Mouse (Mus musculus): ENCODE data around the gene Srp14. TPM values are rescaled to one million over a fixed set of nuclear protein-coding genes. Genes with fewer than 3 reads are reported as not detected.

The Srp14 gene
- total and polyA plus RNA-seq, 2 experiments from 2014 or later = 141 to 210 TPM

GRCm38 (mm10) chr2:118430630-118431029 lies 48.9 kb downstream of the Srp14 start:
- ATAC-seq (ENCODE audit: insufficient read depth, low read depth) (no peak), DNase-seq (ENCODE audit: low spot score) (no peak)
- WGBS = 81% methylated on average over 16 of the region's 16 CpGs
- no peak overlapping the region for H3K4me3 ChIP-seq (ENCODE audit: low read depth, low read length)
- H3K4me1 ChIP-seq (ENCODE audit: control insufficient read depth, insufficient read depth) = no peaks in the 10 kb centered on the region
- TF ChIP-seq EP300 (IDR thresholded peaks at IDR 0.05; ENCODE audit: low read depth) = no peak
- no peak for TF ChIP-seq CTCF (IDR thresholded peaks at IDR 0.05; ENCODE audit: low read depth)
- no peaks in the 10 kb centered on the region for H3K9me3 ChIP-seq (replicated peaks; ENCODE audit: control insufficient read depth, low read length)
- H3K27me3 ChIP-seq (ENCODE audit: control insufficient read depth, insufficient read depth, low read length) = no peaks in the 10 kb centered on the region
- H3K27ac ChIP-seq (ENCODE audit: low read depth) = no peak overlapping the region
- no peak overlapping the region for H3K4me2 ChIP-seq (ENCODE audit: low read depth, low read length)
- H3K9ac ChIP-seq (replicated peaks; ENCODE audit: low read depth, low read length) = no peak overlapping the region
- peaks cover 82% of the 10 kb centered on the region for H3K36me3 ChIP-seq (replicated peaks; ENCODE audit: control insufficient read depth, insufficient read depth, low read length)

GRCm38 (mm10) chr2:118429297-118429696 lies 50.2 kb downstream of the Srp14 start:
- DNase-seq (ENCODE audit: low spot score) (no peak), ATAC-seq (ENCODE audit: insufficient read depth, low read depth) (no peak)
- no peak overlapping the region for H3K4me2 ChIP-seq (ENCODE audit: low read depth, low read length)
- WGBS = 83% methylated on average over 9 of the region's 9 CpGs
- no peaks in the 10 kb centered on the region for H3K4me1 ChIP-seq (ENCODE audit: control insufficient read depth, insufficient read depth)
- no peaks in the 10 kb centered on the region for H3K27me3 ChIP-seq (ENCODE audit: control insufficient read depth, insufficient read depth, low read length)
- H3K4me3 ChIP-seq (ENCODE audit: low read depth, low read length) = no peak overlapping the region
- H3K36me3 ChIP-seq (replicated peaks; ENCODE audit: control insufficient read depth, insufficient read depth, low read length) = peaks cover 72% of the 10 kb centered on the region
- H3K9ac ChIP-seq (replicated peaks; ENCODE audit: low read depth, low read length) = no peak overlapping the region
- no peak overlapping the region for H3K27ac ChIP-seq (ENCODE audit: low read depth)
- no peak for TF ChIP-seq CTCF (IDR thresholded peaks at IDR 0.05; ENCODE audit: low read depth)
- TF ChIP-seq EP300 (IDR thresholded peaks at IDR 0.05; ENCODE audit: low read depth) = no peak
- no peaks in the 10 kb centered on the region for H3K9me3 ChIP-seq (replicated peaks; ENCODE audit: control insufficient read depth, low read length)

GRCm38 (mm10) chr2:118428296-118428695 lies 51.2 kb downstream of the Srp14 start:
- H3K36me3 ChIP-seq (replicated peaks; ENCODE audit: control insufficient read depth, insufficient read depth, low read length) = peaks cover 62% of the 10 kb centered on the region

More at GRCm38 (mm10) chr2:118428296-118428695, 51.2 kb downstream of the Srp14 start:
- no peak for TF ChIP-seq EP300 (IDR thresholded peaks at IDR 0.05; ENCODE audit: low read depth)
- no peak for TF ChIP-seq CTCF (IDR thresholded peaks at IDR 0.05; ENCODE audit: low read depth)
- Histone ChIP-seq H3K27ac (ENCODE audit: low read depth) (no peak overlapping the region), H3K4me3 (ENCODE audit: low read depth, low read length) (no peak overlapping the region), H3K4me2 (ENCODE audit: low read depth, low read length) (no peak overlapping the region), H3K9me3 (replicated peaks; ENCODE audit: control insufficient read depth, low read length) (no peaks in the 10 kb centered on the region), H3K4me1 (ENCODE audit: control insufficient read depth, insufficient read depth) (no peaks in the 10 kb centered on the region), H3K9ac (replicated peaks; ENCODE audit: low read depth, low read length) (no peak overlapping the region), H3K27me3 (ENCODE audit: control insufficient read depth, insufficient read depth, low read length) (no peaks in the 10 kb centered on the region)
- 87% methylated on average over 6 of the region's 6 CpGs for WGBS
- ATAC-seq (ENCODE audit: insufficient read depth, low read depth) = no peak
- DNase-seq (ENCODE audit: low spot score) = no peak

Other genes with a start within 250 kb of the Srp14 start
- not detected in 2 replicates for gene Fsip1, start 222.7 kb downstream of the Srp14 start, total RNA-seq (2014; rRNA removed; ENCODE audit: low replicate concordance)
- gene Fsip1, start 222.7 kb downstream of the Srp14 start, polyA plus RNA-seq (2015; fragmentation: Nextera tagmentation; extraction: Ambion mirVana) = 0.05 and 0.11 TPM in 2 replicates
- gene Gpr176, start 106.3 kb downstream of the Srp14 start, total RNA-seq (2014; rRNA removed; ENCODE audit: low replicate concordance) = 0.27 and 1.2 TPM in 2 replicates
- gene Gpr176, start 106.3 kb downstream of the Srp14 start, polyA plus RNA-seq (2015; fragmentation: Nextera tagmentation; extraction: Ambion mirVana) = 0.31 and 0.40 TPM in 2 replicates
- 12.1 and 12.3 TPM in 2 replicates for gene Eif2ak4, start 91.1 kb downstream of the Srp14 start, total RNA-seq (2014; rRNA removed; ENCODE audit: low replicate concordance)
- gene Eif2ak4, start 91.1 kb downstream of the Srp14 start, polyA plus RNA-seq (2015; fragmentation: Nextera tagmentation; extraction: Ambion mirVana) = 3.0 TPM in 2 replicates
- 12.7 and 14.5 TPM in 2 replicates for gene Bmf, start 70.0 kb upstream of the Srp14 start, total RNA-seq (2014; rRNA removed; ENCODE audit: low replicate concordance)
- gene Bmf, start 70.0 kb upstream of the Srp14 start, polyA plus RNA-seq (2015; fragmentation: Nextera tagmentation; extraction: Ambion mirVana) = 1.5 and 1.6 TPM in 2 replicates
- 37.7 and 46.9 TPM in 2 replicates for gene Bub1b, start 118.5 kb upstream of the Srp14 start, total RNA-seq (2014; rRNA removed; ENCODE audit: low replicate concordance)
- gene Bub1b, start 118.5 kb upstream of the Srp14 start, polyA plus RNA-seq (2015; fragmentation: Nextera tagmentation; extraction: Ambion mirVana) = 14.8 and 16.2 TPM in 2 replicates
- gene Pak6, start 183.6 kb upstream of the Srp14 start, total RNA-seq (2014; rRNA removed; ENCODE audit: low replicate concordance) = 16.8 and 17.0 TPM in 2 replicates
- 7.9 and 9.0 TPM in 2 replicates for gene Pak6, start 183.6 kb upstream of the Srp14 start, polyA plus RNA-seq (2015; fragmentation: Nextera tagmentation; extraction: Ambion mirVana)
- gene Ankrd63, start 224.3 kb upstream of the Srp14 start, total RNA-seq (2014; rRNA removed; ENCODE audit: low replicate concordance) = 7.6 and 14.3 TPM in 2 replicates
- 1.6 and 2.0 TPM in 2 replicates for gene Ankrd63, start 224.3 kb upstream of the Srp14 start, polyA plus RNA-seq (2015; fragmentation: Nextera tagmentation; extraction: Ambion mirVana)
- 1.6 and 7.6 TPM in 2 replicates for gene Plcb2, start 248.7 kb upstream of the Srp14 start, total RNA-seq (2014; rRNA removed; ENCODE audit: low replicate concordance)
- 2.0 and 2.6 TPM in 2 replicates for gene Plcb2, start 248.7 kb upstream of the Srp14 start, polyA plus RNA-seq (2015; fragmentation: Nextera tagmentation; extraction: Ambion mirVana)